Mouse (Mus musculus) kidney, adult 2 months (tissue): Measurements from ENCODE around the gene Akt2.

ENCODE experiments used
- CTCF ChIP-seq: fragments of 200-500 bp; conservative IDR thresholded peaks from 2 replicates; pipeline ENCODE4 v1.5.1; 2011; ENCODE audit warnings: low read depth, mild to moderate bottlenecking, control low read depth, low read length, moderate library complexity, mixed read lengths; ENCODE audit not compliant: insufficient read depth, insufficient read length
- POLR2A ChIP-seq: fragments of 200-500 bp; IDR thresholded peaks from one replicate; pipeline ENCODE4 v1.6.1; 2011; ENCODE audit warnings: low read depth, low read length, control low read depth

DNA sequence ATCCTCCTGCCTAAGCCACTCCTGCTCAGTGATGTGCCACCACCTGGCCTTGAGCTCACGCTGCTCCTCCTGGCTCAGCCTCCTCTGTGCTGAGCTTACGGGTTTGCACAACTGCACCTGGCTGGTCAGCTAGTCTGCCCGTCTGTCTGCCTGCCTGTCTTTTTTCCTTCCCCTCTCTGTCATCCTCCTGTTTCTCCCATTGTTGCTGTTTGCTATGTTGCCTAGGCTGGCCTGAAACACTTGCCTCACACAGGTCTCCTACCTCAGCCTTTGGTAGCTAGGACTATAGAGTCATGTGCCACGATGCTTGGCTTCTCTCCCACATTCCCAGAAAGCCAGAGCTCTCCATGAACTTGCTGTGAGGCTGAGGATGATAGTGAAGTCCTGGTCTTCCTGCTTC is 21.6 kb downstream of the Akt2 start:
- TF ChIP-seq CTCF (no peak), POLR2A (no peak)
